Mouse (Mus musculus): ENCODE measurements around the gene Rbm33. TPM values are rescaled to one million over a fixed set of nuclear protein-coding genes. Genes with fewer than 3 reads are reported as not detected.

The Rbm33 gene
- total RNA-seq, 2 experiments from 2014 or later = 37.6 to 40.9 TPM

DNA sequence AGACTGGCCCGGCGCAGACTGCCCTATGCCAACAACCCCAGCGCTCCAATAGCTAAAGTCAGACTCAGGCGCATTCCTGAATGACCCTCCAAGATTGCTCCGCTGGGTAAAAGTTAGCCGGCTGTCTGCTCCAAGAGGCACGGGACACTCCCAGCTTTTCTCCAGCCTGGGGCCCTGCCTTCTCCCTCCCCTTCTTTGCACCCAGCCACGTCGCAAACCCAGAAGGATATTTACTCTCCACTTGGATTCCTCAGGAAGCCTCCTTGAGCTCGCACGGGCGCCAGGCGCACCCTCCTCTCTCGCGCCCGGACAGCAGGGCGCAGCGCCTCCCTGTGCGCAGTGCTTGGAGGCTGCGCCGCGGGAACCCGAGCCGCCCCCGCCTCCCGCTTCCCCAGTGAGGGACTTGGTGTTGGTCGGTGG is 141.9 kb downstream of the Rbm33 start:
- intact Hi-C loops (cut with DNase I) = loop anchor here (10.0 kb wide), 1 partner anchor 876 kb away; no protein-coding TSS in a partner anchor
- DNase-seq = no peak

- intact Hi-C loops (cut with DNase I) = loop anchor here (10.0 kb wide), 1 partner anchor 875 kb away; no protein-coding TSS in a partner anchor
- no peak for DNase-seq
Measured at GRCm38 (mm10) chr5:28459456-28460225, 142.7 kb downstream of the Rbm33 start.

GRCm38 (mm10) chr5:28460556-28461350 is 143.8 kb downstream of the Rbm33 start:
- intact Hi-C loops (cut with DNase I) = no loop called here

DNA sequence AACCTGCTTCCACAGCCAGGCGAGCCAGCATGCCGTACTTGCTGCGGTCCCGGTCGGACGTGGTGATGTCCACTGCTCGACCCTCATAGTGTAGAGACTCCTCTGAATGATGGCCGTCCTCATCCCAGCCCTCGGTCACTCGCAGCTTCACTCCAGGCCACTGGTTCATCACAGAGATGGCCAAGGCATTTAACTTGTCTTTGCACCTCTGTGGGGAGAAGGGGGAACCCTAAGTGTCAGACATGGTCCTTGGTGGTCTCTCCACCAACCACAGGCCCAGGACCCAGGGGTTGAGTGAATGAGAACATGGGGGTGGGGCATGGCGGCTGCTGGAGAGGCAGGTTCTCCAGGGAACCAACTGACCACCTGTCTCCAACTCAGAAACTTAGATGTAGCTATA is 144.5 kb downstream of the Rbm33 start:
- no peak for DNase-seq
- intact Hi-C loops (cut with DNase I) = no loop called here

More at GRCm38 (mm10) chr5:28460556-28461350, 143.8 kb downstream of the Rbm33 start:
- DNase-seq = no peak

DNA sequence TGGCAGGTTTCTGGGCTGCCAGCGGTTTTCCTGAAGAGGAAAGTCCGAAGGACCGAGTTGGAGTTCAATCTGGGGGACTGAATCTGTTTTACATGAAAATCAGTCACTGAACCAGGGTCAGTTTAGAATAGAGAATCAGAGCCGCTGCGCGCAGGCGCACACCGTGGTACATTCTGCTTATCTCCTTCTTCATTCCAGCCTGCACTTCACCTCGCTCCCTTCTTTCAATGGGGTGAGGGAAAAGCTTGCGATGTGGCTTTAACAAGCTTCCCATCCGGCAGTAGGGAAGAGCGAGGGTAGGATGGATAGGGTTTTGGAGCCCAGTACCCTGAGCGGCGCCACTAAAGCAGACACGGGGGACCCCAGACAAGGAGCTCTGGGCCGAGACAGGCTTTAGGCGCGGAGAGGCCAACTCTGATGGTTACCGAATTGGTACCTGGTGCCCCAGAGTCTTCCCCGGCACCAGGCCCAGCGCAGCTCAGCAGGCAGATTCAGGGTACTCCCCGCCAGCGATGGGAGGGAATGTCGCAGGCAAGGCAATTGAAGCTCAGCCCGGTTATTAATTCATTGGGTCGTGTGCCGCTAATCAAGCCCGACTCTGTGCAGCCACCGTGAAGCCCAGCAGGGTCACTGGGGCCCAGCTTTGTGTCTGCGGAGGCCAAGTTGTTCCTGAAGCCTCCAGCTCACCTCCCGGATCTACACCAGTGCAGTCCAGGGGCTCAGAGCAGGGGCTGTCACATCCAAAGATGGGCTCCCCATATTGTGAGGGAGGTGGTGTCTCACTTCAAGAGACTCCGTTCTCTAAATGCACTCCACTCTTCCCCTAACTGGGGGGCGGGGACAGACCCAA is 146.0 kb downstream of the Rbm33 start:
- intact Hi-C loops (cut with DNase I) = no loop called here
- DNase-seq = no peak

DNA sequence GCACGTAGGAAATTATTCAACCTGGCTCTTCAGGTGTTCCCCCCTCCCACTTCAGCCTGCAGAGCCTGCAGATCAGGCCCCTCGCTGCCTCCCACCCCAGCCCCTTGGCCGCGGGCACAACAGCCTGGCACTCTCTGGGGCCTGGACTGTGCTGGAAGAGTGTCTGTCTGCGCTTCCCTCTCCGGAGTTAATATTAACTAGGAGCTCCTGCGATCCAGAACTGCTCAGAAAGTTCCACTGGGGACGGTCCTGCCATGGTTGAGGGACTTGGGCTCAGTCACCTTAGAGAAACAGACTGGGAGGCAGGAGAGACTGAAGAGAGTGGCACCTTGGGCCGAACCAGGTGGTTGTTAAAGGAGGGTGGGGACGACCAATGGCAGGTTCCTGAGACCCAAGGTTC is 146.7 kb downstream of the Rbm33 start:
- intact Hi-C loops (cut with DNase I) = no loop called here
- DNase-seq = no peak

- intact Hi-C loops (cut with DNase I) = loop anchor here (5.0 kb wide), 1 partner anchor 828 kb away; no protein-coding TSS in a partner anchor
- DNase-seq = peak in 1 of 2 experiments; percentile 6
Measured at GRCm38 (mm10) chr5:28464361-28465098, 147.6 kb downstream of the Rbm33 start.

DNA sequence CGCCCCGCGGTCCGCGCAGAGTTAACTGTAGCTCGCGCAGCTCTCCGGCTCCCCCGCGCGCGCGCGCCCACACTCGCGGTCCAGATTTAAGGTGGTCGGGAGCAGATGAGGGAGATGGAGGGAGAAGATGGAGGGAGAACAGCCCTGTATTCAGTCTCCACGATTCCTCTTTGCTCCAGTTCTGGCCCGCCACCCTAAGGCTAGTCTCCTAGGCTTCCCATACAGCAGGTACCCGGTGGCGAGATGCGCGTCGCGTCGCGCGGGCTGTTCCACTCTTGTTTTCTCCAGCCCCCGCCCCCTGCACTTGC is 148.1 kb downstream of the Rbm33 start:
- intact Hi-C loops (cut with DNase I) = loop anchor here (5.0 kb wide), 1 partner anchor 827 kb away; no protein-coding TSS in a partner anchor

DNA sequence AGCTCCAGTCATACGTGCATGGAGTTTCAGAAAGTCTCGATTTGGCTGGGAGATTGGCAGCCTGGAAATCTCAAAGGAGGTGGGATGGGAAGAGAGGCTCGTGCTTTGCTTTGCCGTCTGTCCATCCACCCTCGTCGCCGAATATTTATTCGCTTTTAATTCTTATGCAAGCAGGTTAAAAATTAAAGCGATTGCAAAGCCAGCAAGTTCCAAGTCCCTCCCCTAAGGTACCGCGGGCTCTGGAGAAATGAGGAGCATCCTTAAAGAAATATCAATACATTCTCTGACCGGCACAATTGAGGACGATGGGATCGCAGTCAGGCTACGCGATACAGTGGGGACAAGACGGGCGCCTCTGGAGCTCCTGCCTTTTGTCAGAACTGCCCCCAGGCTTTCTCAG is 148.6 kb downstream of the Rbm33 start:
- intact Hi-C loops (cut with DNase I) = loop anchor here (5.0 kb wide), 1 partner anchor 827 kb away; no protein-coding TSS in a partner anchor
- no peak for DNase-seq

More for the DNA sequence above, 148.1 kb downstream of the Rbm33 start:
- no peak for DNase-seq

- intact Hi-C loops (cut with DNase I) = loop anchor here (5.0 kb wide), 1 partner anchor 826 kb away; no protein-coding TSS in a partner anchor
- no peak for DNase-seq
Measured at GRCm38 (mm10) chr5:28466351-28466750, 149.4 kb downstream of the Rbm33 start.

GRCm38 (mm10) chr5:28466760-28467306 is 149.9 kb downstream of the Rbm33 start, which contains the start of gene Shh:
Shh (minus strand) TSS chr5:28467256.
- intact Hi-C loops (cut with DNase I) = loop anchor here (5.0 kb wide), 1 partner anchor 825 kb away; no protein-coding TSS in a partner anchor
- no peak for DNase-seq

Other genes with a start within 250 kb of the Rbm33 start
- gene Insig1, start 245.8 kb upstream of the Rbm33 start, total RNA-seq (2021) = 10 to 100 TPM; 20.5 to 23.2 TPM
- under 1 TPM in 1 of 2 experiments, not detected in 1; 0.07 TPM for gene En2, start 151.4 kb upstream of the Rbm33 start, total RNA-seq (2021)
- not detected for gene Cnpy1, start 71.3 kb upstream of the Rbm33 start, total RNA-seq (2021)
- gene Shh, start 150.1 kb downstream of the Rbm33 start, total RNA-seq (2021) = not detected